Comparison of ENCODE assay signal across 8 mouse cellular contexts in genomic region chr17:10320456-10320790, GRCm38 (mm10). TPM values are rescaled to one million over a fixed set of nuclear protein-coding genes. Genes with fewer than 3 reads are reported as not detected.
DNase-seq lines count a peak whose midpoint lies in the region; ATAC-seq and TF ChIP-seq lines count a peak whose summit lies in the region.

No protein-coding gene starts in this region.

- peaks cover 9% of the 10 kb centered on the region; the same call in 1 of the 2 replicates for H3K4me1 ChIP-seq in kidney, postnatal 0 days (replicated peaks; ENCODE audit: insufficient read depth, low read length)
- peaks cover 33% of the 10 kb centered on the region for H3K4me1 ChIP-seq in embryonic facial prominence, embryonic 10.5 days
- H3K4me1 ChIP-seq in hindbrain, postnatal 0 days (ENCODE audit: insufficient read depth, low read length): peaks cover 14% of the 10 kb centered on the region
- H3K4me1 ChIP-seq in midbrain, postnatal 0 days (ENCODE audit: insufficient read depth, low read length): peaks cover 9% of the 10 kb centered on the region; the same call in 1 of the 2 replicates

- no peak for DNase-seq in kidney, postnatal 0 days (ENCODE audit: low spot score)
- DNase-seq in kidney, adult 9 months: no peak
- DNase-seq in embryonic facial prominence, embryonic 10.5 days (ENCODE audit: low spot score): no peak
- DNase-seq in hindbrain, postnatal 0 days (ENCODE audit: low spot score): no peak
- DNase-seq in midbrain, postnatal 0 days (ENCODE audit: low spot score): no peak
- no peak for DNase-seq in cerebellum, adult 9-11 months
- no peak for DNase-seq in frontal cortex, adult 2 months (ENCODE audit: extremely low spot score in 1 of 2, low spot score in 1 of 2)
- no peak for DNase-seq in ovary, adult 18-20 months (ENCODE audit: low spot score)

- TF ChIP-seq CTCF in kidney, postnatal 0 days (IDR thresholded peaks at IDR 0.05; ENCODE audit: low read depth): no peak
- TF ChIP-seq CTCF in hindbrain, postnatal 0 days (IDR thresholded peaks at IDR 0.05; ENCODE audit: low read depth): no peak
- TF ChIP-seq CTCF in midbrain, postnatal 0 days (IDR thresholded peaks at IDR 0.05): no peak

- no peak for ATAC-seq in kidney, postnatal 0 days (replicated peaks; ENCODE audit: low FRiP score, low read depth)
- ATAC-seq in hindbrain, postnatal 0 days: no peak
- no peak for ATAC-seq in midbrain, postnatal 0 days (ENCODE audit: low FRiP score)

- WGBS in kidney, postnatal 0 days: 7% methylated on average over 10 of the region's 10 CpGs
- WGBS in embryonic facial prominence, embryonic 10.5 days: 23% methylated on average over 10 of the region's 10 CpGs
- 7% methylated on average over 10 of the region's 10 CpGs for WGBS in hindbrain, postnatal 0 days
- WGBS in midbrain, postnatal 0 days: 6% methylated on average over 10 of the region's 10 CpGs

- H3K9ac ChIP-seq in kidney, postnatal 0 days (ENCODE audit: low read depth, low read length): peak overlapping the region; percentile 98
- peak overlapping the region; percentile 97 for H3K9ac ChIP-seq in hindbrain, postnatal 0 days (replicated peaks; ENCODE audit: low read length)
- peak overlapping the region; percentile 96 for H3K9ac ChIP-seq in midbrain, postnatal 0 days (replicated peaks; ENCODE audit: low read length, poor library complexity, severe bottlenecking)

- no peaks in the 10 kb centered on the region for H3K36me3 ChIP-seq in kidney, postnatal 0 days (ENCODE audit: insufficient read depth, low read length)
- peaks cover 6% of the 10 kb centered on the region for H3K36me3 ChIP-seq in embryonic facial prominence, embryonic 10.5 days (replicated peaks)
- no peaks in the 10 kb centered on the region for H3K36me3 ChIP-seq in hindbrain, postnatal 0 days (ENCODE audit: insufficient read depth, low read length)
- no peaks in the 10 kb centered on the region for H3K36me3 ChIP-seq in midbrain, postnatal 0 days (ENCODE audit: insufficient read depth, low read length)

- H3K9me3 ChIP-seq in kidney, postnatal 0 days (replicated peaks; ENCODE audit: low read length): no peaks in the 10 kb centered on the region
- 0 out of 2 replicates have a peak, but pooled peaks cover 4% of the 10 kb centered on the region for H3K9me3 ChIP-seq in embryonic facial prominence, embryonic 10.5 days
- no peaks in the 10 kb centered on the region for H3K9me3 ChIP-seq in hindbrain, postnatal 0 days (ENCODE audit: low read length)
- no peaks in the 10 kb centered on the region for H3K9me3 ChIP-seq in midbrain, postnatal 0 days (ENCODE audit: low read length)

- no peaks in the 10 kb centered on the region for H3K27me3 ChIP-seq in kidney, postnatal 0 days (ENCODE audit: insufficient read depth, low read length)
- no peaks in the 10 kb centered on the region for H3K27me3 ChIP-seq in embryonic facial prominence, embryonic 10.5 days (replicated peaks; ENCODE audit: low read depth, poor library complexity, severe bottlenecking)
- H3K27me3 ChIP-seq in hindbrain, postnatal 0 days (ENCODE audit: insufficient read depth, low read length): no peaks in the 10 kb centered on the region
- no peaks in the 10 kb centered on the region for H3K27me3 ChIP-seq in midbrain, postnatal 0 days (ENCODE audit: insufficient read depth, low read length)

- peak overlapping the region; percentile 99 for H3K27ac ChIP-seq in kidney, postnatal 0 days
- peak overlapping the region; percentile 98 for H3K27ac ChIP-seq in embryonic facial prominence, embryonic 10.5 days (replicated peaks)
- peak overlapping the region; percentile 98 for H3K27ac ChIP-seq in hindbrain, postnatal 0 days
- H3K27ac ChIP-seq in midbrain, postnatal 0 days (ENCODE audit: low read depth, low read length): peak overlapping the region; percentile 97

- H3K4me3 ChIP-seq in kidney, postnatal 0 days (replicated peaks; ENCODE audit: low read depth, low read length): peak overlapping the region; percentile 85
- H3K4me3 ChIP-seq in embryonic facial prominence, embryonic 10.5 days: peak overlapping the region; percentile 81
- H3K4me3 ChIP-seq in hindbrain, postnatal 0 days (ENCODE audit: low read length): peak overlapping the region; percentile 96
- peak overlapping the region; percentile 89 for H3K4me3 ChIP-seq in midbrain, postnatal 0 days (ENCODE audit: low read depth, low read length)

- H3K4me2 ChIP-seq in kidney, postnatal 0 days (ENCODE audit: low read length): peak overlapping the region; percentile 72
- peak overlapping the region; percentile 61 for H3K4me2 ChIP-seq in hindbrain, postnatal 0 days (ENCODE audit: low read depth, low read length)
- H3K4me2 ChIP-seq in midbrain, postnatal 0 days (ENCODE audit: low read depth, low read length, poor library complexity, severe bottlenecking): peak overlapping the region; percentile 52

RNA-seq across cellular contexts. Expression of gene Qk, which starts 0.8 kb away (rescaled TPM):
- polyA plus RNA-seq in kidney, postnatal 0 days (2015; fragmentation: Nextera tagmentation; extraction: Ambion mirVana): 30.3 and 32.4 TPM in 2 replicates
- polyA plus RNA-seq in embryonic facial prominence, embryonic 10.5 days (2016; fragmentation: Nextera tagmentation; extraction: Ambion mirVana): 33.3 and 33.5 TPM in 2 replicates
- 466 and 482 TPM in 2 replicates for total RNA-seq in hindbrain, postnatal 0 days (2014; rRNA removed)
- 66.7 and 77.3 TPM in 2 replicates for polyA plus RNA-seq in hindbrain, postnatal 0 days (2015; fragmentation: Nextera tagmentation; extraction: Ambion mirVana)
- 293 and 297 TPM in 2 replicates for total RNA-seq in midbrain, postnatal 0 days (2014; rRNA removed)
- polyA plus RNA-seq in midbrain, postnatal 0 days (2015; fragmentation: Nextera tagmentation; extraction: Ambion mirVana): 43.3 and 47.4 TPM in 2 replicates
- 275 and 300 TPM in 2 replicates for polyA plus RNA-seq in frontal cortex, adult 2 months (2012; rRNA removed)
